ENCODE assay signal across 1 mouse cellular context in the genomic region with DNA sequence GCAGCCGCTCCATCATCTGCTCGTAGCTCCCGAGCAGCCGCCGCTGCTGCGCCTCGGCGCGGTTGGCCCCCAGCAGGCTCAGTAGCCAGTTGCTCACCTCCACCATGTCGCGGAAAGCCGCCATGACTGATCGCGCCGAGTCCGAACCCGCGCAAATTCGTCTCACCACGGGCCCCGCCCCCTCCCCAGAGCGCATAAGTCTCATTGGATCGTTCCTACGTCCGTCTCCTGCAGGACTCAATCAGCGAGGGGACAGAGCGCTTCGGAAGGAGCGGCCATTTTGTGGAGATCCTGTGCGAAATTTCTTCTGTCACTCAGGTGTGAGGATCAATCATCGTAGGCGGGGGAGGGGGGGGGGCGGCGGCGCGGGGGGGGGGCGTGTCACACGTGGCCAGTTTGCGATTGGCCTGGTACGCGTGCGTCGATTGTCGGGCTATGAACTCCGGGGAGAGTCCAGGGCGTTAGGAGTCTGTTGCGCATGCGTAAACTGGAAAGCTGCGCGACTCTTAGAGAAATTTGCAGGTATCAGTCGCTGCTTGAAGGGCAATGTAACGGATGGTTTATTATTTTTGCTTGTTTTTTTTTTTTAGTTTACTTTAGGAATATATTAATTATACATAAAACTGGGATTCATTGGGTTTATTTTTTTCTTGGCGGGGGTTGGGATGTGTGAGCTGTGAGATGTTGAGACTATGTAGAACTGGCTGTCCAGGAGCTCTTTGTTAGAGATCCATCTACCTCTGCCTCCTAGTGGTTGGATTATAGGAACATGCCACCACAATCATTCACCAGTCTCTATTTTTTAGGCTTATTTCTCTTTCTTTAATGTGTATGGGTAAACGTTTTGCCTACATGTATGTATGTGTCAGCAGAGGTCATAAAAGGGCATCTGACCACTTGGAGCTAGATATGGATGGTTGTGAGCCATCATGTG.
TF ChIP-seq lines count a peak whose summit lies in the region.

A gene (minus strand): TSS at position 149 of the 934 bp plus-strand sequence.

TF ChIP-seq in MEL, 35 proteins besides CTCF, POLR2A, EP300 and RAD21 (continued from another document):
- TF ChIP-seq SMC3 (IDR thresholded peaks at IDR 0.05; ENCODE audit: low read depth, low read length) (peak; percentile 95), ZC3H11A (IDR thresholded peaks at IDR 0.05; ENCODE audit: low read depth, low read length) (peak; percentile 83), MYC (IDR thresholded peaks at IDR 0.05; ENCODE audit: low read depth, low read length) (peak; percentile 97), SIN3A (IDR thresholded peaks at IDR 0.05; ENCODE audit: low read length) (peak; percentile 85), MYB (IDR thresholded peaks at IDR 0.05; ENCODE audit: low read depth, low read length) (no peak), NELFE (IDR thresholded peaks at IDR 0.05; ENCODE audit: low read depth, low read length) (peak; percentile 99), POLR2AphosphoS5 (IDR thresholded peaks at IDR 0.05; ENCODE audit: borderline replicate concordance, low read depth, low read length) (no peak), MXI1 (IDR thresholded peaks at IDR 0.05; ENCODE audit: low read depth, low read length) (peak; percentile 96), ELF1 (IDR thresholded peaks at IDR 0.05; ENCODE audit: low read depth, low read length) (peak; percentile 66), CHD1 (IDR thresholded peaks at IDR 0.05; ENCODE audit: low read depth, low read length) (no peak; the same call in 1 of the 2 replicates), MAFK (IDR thresholded peaks at IDR 0.05; ENCODE audit: borderline replicate concordance, low read depth, low read length) (no peak), NRF1 (IDR thresholded peaks at IDR 0.05; ENCODE audit: insufficient read depth, low read depth, low read length, poor library complexity, severe bottlenecking) (peak; percentile 84), POLR2AphosphoS2 (IDR thresholded peaks at IDR 0.05; ENCODE audit: low read length) (peak; percentile 99), TAL1 (IDR thresholded peaks at IDR 0.05; ENCODE audit: low read length) (no peak), JUND (IDR thresholded peaks at IDR 0.05; ENCODE audit: low read depth, low read length) (peak; percentile 86; the same call in 1 of the 2 replicates), MEF2A (IDR thresholded peaks at IDR 0.05; ENCODE audit: extremely low read depth, insufficient replicate concordance, low read depth, low read length, poor library complexity, severe bottlenecking) (no peak), CHD2 (IDR thresholded peaks at IDR 0.05; ENCODE audit: low read length) (peak; percentile 87), MAX (IDR thresholded peaks at IDR 0.05; ENCODE audit: low read length) (peak; percentile 97)
